Mouse (Mus musculus) embryonic facial prominence, embryonic 12.5 days (tissue): Measurements from ENCODE around the gene Smco1. TPM values are rescaled to one million over a fixed set of nuclear protein-coding genes. Genes with fewer than 3 reads are reported as not detected.
A peak's percentile ranks its signal among the peaks of the same experiment; 100 is the strongest.
"Not testable (repeated sequence)": the region's sequence is repeated elsewhere in the genome, so short reads cannot be mapped to it uniquely, and the experiment has no call there.

ENCODE experiments used
- ATAC-seq: fragments of 200-750 bp; cut with Nextera tagmentation; 2 replicates; pipeline ENCODE4 v1.8.0; 2017; ENCODE audit not compliant: insufficient number of reproducible peaks, insufficient read depth, low FRiP score, low TSS enrichment
- H3K27ac ChIP-seq: fragments of 300-500 bp; sonication (generic); 2 replicates; pipeline ENCODE4 v1.5.1; 2016; ENCODE audit warnings: mild to moderate bottlenecking
- H3K27me3 ChIP-seq: fragments of 300-500 bp; sonication (generic); 2 replicates; pipeline ENCODE4 v1.6.1; 2016; ENCODE audit warnings: mild to moderate bottlenecking, moderate library complexity
- H3K36me3 ChIP-seq: fragments of 300-500 bp; sonication (generic); 2 replicates; pipeline ENCODE4 v1.6.1; 2016; ENCODE audit warnings: mild to moderate bottlenecking
- H3K4me1 ChIP-seq: fragments of 300-500 bp; sonication (generic); 2 replicates; pipeline ENCODE4 v1.6.1; 2016
- H3K4me2 ChIP-seq: fragments of 300-500 bp; sonication (generic); replicated peaks from 2 replicates; pipeline ENCODE4 v1.6.1; 2016; ENCODE audit warnings: mild to moderate bottlenecking, moderate library complexity
- H3K4me3 ChIP-seq: fragments of 300-500 bp; sonication (generic); 2 replicates; pipeline ENCODE4 v1.5.1; 2016; ENCODE audit warnings: mild to moderate bottlenecking
- H3K9ac ChIP-seq: fragments of 300-500 bp; sonication (generic); 2 replicates; pipeline ENCODE4 v1.6.1; 2016; ENCODE audit warnings: mild to moderate bottlenecking, moderate library complexity
- H3K9me3 ChIP-seq: fragments of 300-500 bp; sonication (generic); 2 replicates; pipeline ENCODE4 v1.6.1; 2016; ENCODE audit warnings: mild to moderate bottlenecking, moderate library complexity
- WGBS: fragments of 180-500 bp; shearing (Covaris S2); methylation state at CpG from one replicate; pipeline ENCODE4 v1.1.7; 2016; 5-methylcytosine and 5-hydroxymethylcytosine counted together
- polyA plus RNA-seq: library from polyadenylated mRNA; unstranded; fragments of >200 nt; fragmentation: Nextera tagmentation; extraction: Ambion mirVana; gene quantifications from 2 replicates; pipeline ENCODE4 v1.2.1, GENCODE M21; 2016

Smco1 gene
- polyA plus RNA-seq: 0.15 TPM in 1 of 2 replicates, not detected in the other

DNA sequence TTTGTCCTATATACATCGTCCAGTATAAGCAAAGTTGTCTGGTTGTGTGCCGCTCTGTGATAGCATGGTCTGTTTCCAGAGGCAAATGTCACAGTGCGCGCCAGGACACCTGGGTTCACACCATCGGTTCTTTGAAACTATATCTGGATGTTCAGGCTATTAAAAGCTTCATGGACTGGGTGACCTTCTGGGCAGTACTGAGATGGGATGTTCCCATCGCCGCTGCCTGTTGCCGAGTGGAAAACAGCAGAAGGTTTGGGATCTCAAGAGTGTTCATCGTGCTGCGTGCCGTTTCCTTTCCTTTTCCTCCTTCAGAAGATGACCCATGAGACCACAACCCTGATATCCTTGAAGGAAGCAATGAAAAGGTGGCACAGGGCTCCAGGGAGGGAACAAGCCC is at the start of gene Smco1:
Gene Smco1 (plus strand): TSS at position 178 of the 400 bp plus-strand sequence.
- WGBS: 84% methylated on average over 11 of the region's 11 CpGs
- Histone ChIP-seq H3K9ac (no peak within 1 kb of the TSS), H3K9me3 (no peaks in the 10 kb centered on the region), H3K4me2 (no peak within 1 kb of the TSS), H3K4me3 (no peak within 1 kb of the TSS), H3K4me1 (no peaks in the 10 kb centered on the region), H3K36me3 (no peaks in the 10 kb centered on the region), H3K27me3 (no peaks in the 10 kb centered on the region), H3K27ac (no peak within 1 kb of the TSS)
- ATAC-seq: no peak

- H3K4me1 ChIP-seq: no peaks in the 10 kb centered on the region
- H3K27me3 ChIP-seq: no peaks in the 10 kb centered on the region
- no peak overlapping the region for H3K4me3 ChIP-seq
- no peaks in the 10 kb centered on the region for H3K36me3 ChIP-seq
- H3K4me2 ChIP-seq: no peak overlapping the region
- no peak overlapping the region for H3K27ac ChIP-seq
- no peak for ATAC-seq
- no peaks in the 10 kb centered on the region for H3K9me3 ChIP-seq
- no peak overlapping the region for H3K9ac ChIP-seq
- WGBS: 79% methylated on average over 4 of the region's 4 CpGs
Measured at GRCm38 (mm10) chr16:32221803-32222202, 49.5 kb upstream of the Smco1 start.

DNA sequence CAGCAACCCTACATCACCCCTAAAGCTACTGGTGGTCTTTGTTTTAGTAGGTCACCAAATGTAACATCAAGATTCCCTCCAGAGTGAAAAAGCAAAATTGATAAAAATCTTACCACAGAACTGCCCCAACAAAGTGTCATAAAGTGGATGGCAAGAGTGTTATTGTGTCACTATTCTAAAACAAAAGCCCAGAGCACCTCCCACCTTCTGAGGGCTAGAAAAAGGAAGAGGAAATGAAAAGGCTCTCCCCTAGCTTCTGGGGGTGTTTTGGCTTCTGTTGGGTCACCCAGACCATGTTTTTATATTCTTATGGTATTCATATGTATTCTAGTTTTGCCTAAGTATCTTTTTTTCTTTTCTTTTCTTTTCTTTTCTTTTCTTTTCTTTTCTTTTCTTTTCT is 48.9 kb upstream of the Smco1 start:
- Histone ChIP-seq H3K9ac (no peak overlapping the region), H3K9me3 (no peaks in the 10 kb centered on the region), H3K4me1 (no peaks in the 10 kb centered on the region), H3K36me3 (no peaks in the 10 kb centered on the region), H3K4me2 (no peak overlapping the region), H3K4me3 (no peak overlapping the region), H3K27me3 (no peaks in the 10 kb centered on the region), H3K27ac (no peak overlapping the region)
- no peak for ATAC-seq

DNA sequence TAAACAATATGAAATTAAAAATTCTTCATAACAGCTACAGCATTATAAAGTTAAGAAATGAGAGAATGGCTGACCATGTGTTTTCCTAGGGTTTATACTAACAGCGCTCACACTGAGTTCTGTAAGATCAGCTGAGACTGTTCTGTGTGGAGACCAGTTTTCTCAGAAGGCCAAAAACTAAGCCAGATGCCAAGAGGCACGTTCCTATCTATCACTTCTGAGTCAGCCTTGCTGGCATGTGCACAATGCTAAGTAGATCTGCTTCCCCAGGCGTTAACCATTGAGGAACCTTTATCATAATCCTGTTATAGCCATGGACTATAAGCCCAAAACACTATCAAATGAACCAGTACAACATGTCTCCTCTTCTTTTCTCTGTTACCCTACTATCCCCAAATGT is 39.2 kb upstream of the Smco1 start:
- not testable (repeated sequence) for H3K27ac ChIP-seq, H3K27me3 ChIP-seq, H3K9ac ChIP-seq, H3K4me1 ChIP-seq, ATAC-seq, H3K9me3 ChIP-seq, H3K4me2 ChIP-seq, H3K4me3 ChIP-seq
- WGBS: 89% methylated on average over 3 of the region's 3 CpGs
- peaks cover 33% of the 10 kb centered on the region for H3K36me3 ChIP-seq

- ATAC-seq: no peak
- Histone ChIP-seq H3K9me3 (no peaks in the 10 kb centered on the region), H3K4me3 (no peak overlapping the region), H3K9ac (no peak overlapping the region), H3K27ac (no peak overlapping the region), H3K36me3 (peaks cover 35% of the 10 kb centered on the region), H3K27me3 (no peaks in the 10 kb centered on the region), H3K4me1 (no peaks in the 10 kb centered on the region), H3K4me2 (no peak overlapping the region)
- WGBS: 91% methylated on average over 19 of the region's 19 CpGs
Measured at GRCm38 (mm10) chr16:32237930-32238680, 33.2 kb upstream of the Smco1 start.

DNA sequence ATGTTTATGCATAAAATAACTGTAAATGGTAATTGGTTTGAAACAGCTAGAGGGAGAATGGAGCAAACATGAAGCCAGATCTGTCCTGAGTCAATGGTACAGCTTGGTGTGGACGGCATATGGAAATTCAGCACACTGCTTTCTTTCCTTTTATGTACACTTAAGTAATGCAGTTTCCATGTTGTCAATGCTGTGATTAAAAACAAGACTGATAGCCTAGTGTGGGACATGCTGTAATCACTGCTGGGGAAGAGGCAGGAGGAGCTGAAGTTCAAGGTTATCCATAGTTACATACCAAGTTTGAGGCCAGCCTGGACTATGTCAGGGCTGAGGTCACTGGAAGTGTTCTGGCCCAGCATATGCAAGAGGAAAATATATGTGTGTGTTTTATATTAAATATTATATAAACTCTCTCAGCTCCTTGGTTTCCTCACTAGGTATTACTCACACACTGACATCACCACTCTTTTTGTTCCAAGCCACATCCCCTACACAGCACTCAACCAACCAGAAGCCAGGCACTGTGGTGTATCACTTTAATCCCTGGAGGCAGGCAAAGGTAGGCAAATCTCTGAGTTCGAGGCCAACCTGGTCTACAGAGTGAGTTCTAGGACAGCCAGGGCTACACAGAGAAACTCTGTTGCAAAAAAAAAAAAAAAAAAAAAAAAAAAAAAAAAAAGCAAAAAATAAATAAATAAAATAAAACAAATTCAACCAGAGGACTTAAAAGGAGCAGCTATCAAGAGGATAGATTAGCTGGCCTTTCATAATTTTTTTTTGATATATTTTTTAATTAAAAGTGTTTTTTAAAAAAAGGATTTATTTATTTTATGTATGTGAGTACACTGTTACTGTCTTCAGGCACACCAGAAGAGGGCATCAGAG is 31.6 kb upstream of the Smco1 start:
- 90% methylated on average over 2 of the region's 2 CpGs for WGBS

GRCm38 (mm10) chr16:32243901-32244300 is 27.4 kb upstream of the Smco1 start:
- WGBS: 84% methylated on average over 3 of the region's 3 CpGs
- peaks cover 7% of the 10 kb centered on the region; the same call in 1 of the 2 replicates for H3K36me3 ChIP-seq
- no peak overlapping the region for H3K9ac ChIP-seq
- H3K4me3 ChIP-seq: no peak overlapping the region
- H3K4me1 ChIP-seq: peaks cover 21% of the 10 kb centered on the region
- no peak overlapping the region for H3K27ac ChIP-seq
- no peaks in the 10 kb centered on the region for H3K9me3 ChIP-seq
- ATAC-seq: no peak
- 0 out of 2 replicates have a peak overlapping the region, but pooled peaks have one; percentile 5 for H3K4me2 ChIP-seq
- no peaks in the 10 kb centered on the region for H3K27me3 ChIP-seq

More for the DNA sequence above, 31.6 kb upstream of the Smco1 start:
- H3K36me3 ChIP-seq: peaks cover 27% of the 10 kb centered on the region
- H3K4me3 ChIP-seq: no peak overlapping the region
- H3K4me1 ChIP-seq: peaks cover 5% of the 10 kb centered on the region
- no peak for ATAC-seq
- H3K9ac ChIP-seq: no peak overlapping the region
- H3K9me3 ChIP-seq: no peaks in the 10 kb centered on the region
- no peak overlapping the region for H3K27ac ChIP-seq
- H3K27me3 ChIP-seq: no peaks in the 10 kb centered on the region
- H3K4me2 ChIP-seq: no peak overlapping the region

DNA sequence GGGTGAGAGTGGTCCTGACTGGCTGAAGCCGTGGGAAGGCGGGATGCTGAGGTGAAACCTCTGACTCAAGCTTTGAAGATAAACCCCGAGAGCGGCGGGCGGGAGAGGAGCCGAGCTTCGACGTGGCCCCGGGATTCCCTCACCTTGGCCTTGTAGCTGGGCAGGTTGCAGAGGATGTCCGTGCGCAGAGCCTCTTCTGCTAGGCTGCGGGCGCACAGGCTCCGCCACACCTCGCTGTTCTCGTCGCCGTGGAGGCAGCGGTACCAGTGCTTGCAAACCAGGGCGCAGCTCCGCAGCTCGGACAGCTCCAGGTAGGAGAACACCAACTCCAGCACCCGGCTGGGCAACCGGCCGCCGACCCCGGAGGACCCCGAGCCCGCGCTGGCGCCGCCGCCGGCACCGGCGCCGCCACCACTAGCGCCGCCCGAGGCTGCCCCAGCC is 24.9 kb upstream of the Smco1 start:
- no peaks in the 10 kb centered on the region for H3K27me3 ChIP-seq
- no peaks in the 10 kb centered on the region for H3K9me3 ChIP-seq
- H3K4me1 ChIP-seq: peaks cover 21% of the 10 kb centered on the region
- no peak; the same call in none of the 2 replicates for ATAC-seq
- H3K36me3 ChIP-seq: no peaks in the 10 kb centered on the region
- 2% methylated on average over 35 of the region's 41 CpGs for WGBS
- peak overlapping the region; percentile 88 for H3K4me3 ChIP-seq
- peak overlapping the region; percentile 60 for H3K4me2 ChIP-seq
- H3K9ac ChIP-seq: peak overlapping the region; percentile 94
- H3K27ac ChIP-seq: peak overlapping the region; percentile 93

GRCm38 (mm10) chr16:32246952-32247370 is 24.3 kb upstream of the Smco1 start, which contains the start of the genes Fbxo45 and Wdr53:
Gene Fbxo45, minus strand, starts transcription at chr16:32247158.
Gene Wdr53, plus strand, starts transcription at chr16:32247227.
- Histone ChIP-seq H3K27ac (peak within 1 kb of the TSS; percentile 93), H3K9me3 (no peaks in the 10 kb centered on the region), H3K27me3 (no peaks in the 10 kb centered on the region), H3K4me2 (peak within 1 kb of the TSS; percentile 60), H3K4me3 (peak within 1 kb of the TSS; percentile 88), H3K4me1 (peaks cover 21% of the 10 kb centered on the region), H3K36me3 (peaks cover 3% of the 10 kb centered on the region; the same call in 1 of the 2 replicates), H3K9ac (peak within 1 kb of the TSS; percentile 94)
- WGBS: under 1% methylated on average over 48 of the region's 48 CpGs
- ATAC-seq: peak; percentile 99

DNA sequence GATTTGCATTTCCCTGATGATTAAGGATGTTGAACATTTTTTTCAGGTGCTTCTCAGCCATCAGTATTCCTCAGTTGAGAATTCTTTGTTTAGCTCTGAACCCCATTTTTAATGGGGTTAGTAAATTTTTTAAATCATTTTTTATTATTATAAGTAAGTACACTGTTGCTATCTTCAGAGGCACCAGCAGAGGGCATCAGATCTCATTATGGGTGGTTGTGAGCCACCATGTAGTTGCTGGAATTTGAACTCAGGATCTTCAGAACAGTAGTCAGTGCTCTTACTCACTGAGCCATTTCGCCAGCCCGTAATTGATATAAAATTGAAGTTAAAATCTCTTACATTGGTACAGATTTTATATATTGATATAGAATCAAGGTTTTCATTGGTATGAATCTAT is 7.0 kb upstream of the Smco1 start:
- ATAC-seq, H3K9me3 ChIP-seq, H3K27me3 ChIP-seq, H3K27ac ChIP-seq, H3K4me3 ChIP-seq, H3K36me3 ChIP-seq, H3K9ac ChIP-seq, H3K4me2 ChIP-seq, H3K4me1 ChIP-seq: not testable (repeated sequence)
- WGBS: 80% methylated on average over 2 of the region's 2 CpGs

DNA sequence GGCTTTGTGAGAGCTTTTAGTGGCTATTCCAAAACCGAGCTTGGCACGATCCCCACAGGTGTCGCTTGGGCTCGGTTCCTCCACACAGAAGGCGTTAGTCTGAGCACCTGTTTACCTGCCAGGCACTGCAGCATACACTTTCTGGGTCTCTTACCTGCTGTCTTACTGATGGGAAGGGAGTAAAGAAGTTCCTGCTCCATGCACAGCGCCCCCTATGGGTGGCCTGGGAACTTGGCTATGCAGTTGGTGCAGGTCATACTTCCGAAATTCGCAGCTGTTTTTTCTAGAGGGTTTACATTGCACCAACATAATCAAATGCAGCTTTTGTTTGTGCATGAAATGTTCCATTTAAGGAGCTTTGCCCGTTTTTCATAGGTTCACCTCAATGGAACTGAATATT is 2.1 kb downstream of the Smco1 start:
- 51% methylated on average over 9 of the region's 9 CpGs for WGBS
- no peak for ATAC-seq

More for the DNA sequence above, 2.1 kb downstream of the Smco1 start:
- Histone ChIP-seq H3K9ac (no peak overlapping the region), H3K4me1 (peaks cover under 1% of the 10 kb centered on the region; the same call in 1 of the 2 replicates), H3K27me3 (no peaks in the 10 kb centered on the region), H3K27ac (no peak overlapping the region), H3K4me3 (no peak overlapping the region), H3K4me2 (no peak overlapping the region), H3K9me3 (no peaks in the 10 kb centered on the region), H3K36me3 (no peaks in the 10 kb centered on the region)
